Mouse (Mus musculus): ENCODE data around the gene Utp20. TPM values are rescaled to one million over a fixed set of nuclear protein-coding genes. Genes with fewer than 3 reads are reported as not detected.

The Utp20 gene
- polyA plus RNA-seq, 1 experiment from 2014 or later, result 12.4 TPM

DNA sequence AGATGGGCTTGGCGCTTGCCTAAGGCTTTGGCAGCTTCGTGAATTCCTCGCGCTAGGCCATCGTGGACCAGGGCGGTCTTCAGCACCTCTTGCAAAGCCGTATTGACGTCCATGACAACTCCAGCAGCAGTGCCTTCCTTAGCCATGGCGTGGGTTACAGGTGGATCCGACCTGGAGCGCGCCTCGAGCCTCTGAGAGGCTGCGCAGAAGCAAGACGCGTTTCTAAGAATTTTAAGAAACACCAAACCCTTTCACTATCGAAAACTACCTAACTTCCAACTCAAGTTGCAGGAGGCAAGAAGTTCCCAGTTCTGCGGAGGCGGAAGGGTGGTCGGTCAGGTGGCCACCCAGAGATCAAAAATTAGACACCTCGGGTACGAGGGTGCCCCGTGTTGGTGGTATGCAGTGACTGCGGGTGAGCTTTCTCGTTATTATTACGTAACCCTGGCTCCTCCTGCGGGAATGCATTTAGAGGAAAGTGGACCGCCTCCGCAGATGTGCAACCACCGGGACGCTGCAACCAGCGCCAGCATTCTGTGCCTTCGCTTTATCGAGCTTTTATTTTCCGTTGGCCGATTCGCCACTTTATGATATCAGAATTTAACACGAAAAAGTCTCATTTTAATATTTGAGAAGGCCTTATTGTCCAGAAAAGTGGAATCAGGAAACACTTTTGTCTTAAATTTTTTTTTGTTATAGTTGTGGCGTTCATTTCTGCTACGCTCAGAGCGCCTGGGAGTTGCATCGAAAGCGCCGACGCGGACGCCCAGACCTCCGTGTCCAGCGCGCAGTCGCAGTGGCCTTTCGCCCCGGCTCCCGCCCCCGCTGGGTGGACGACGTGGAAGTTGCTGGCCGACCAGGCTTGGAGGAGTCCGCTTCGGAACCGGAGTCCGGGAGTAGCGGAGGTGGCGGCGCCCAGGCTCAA is 95.8 kb downstream of the Utp20 start, which contains the start of gene Arl1:
Gene Arl1 (plus strand): TSS at position 288 of the 925 bp plus-strand sequence.
- 0 out of 2 replicates have a peak, but pooled peaks cover 5% of the 10 kb centered on the region for H3K4me1 ChIP-seq (replicated peaks; ENCODE audit: insufficient read depth, low read length)
- H3K9ac ChIP-seq (ENCODE audit: low read depth, low read length), result peak within 1 kb of the TSS; percentile 95
- H3K9me3 ChIP-seq (replicated peaks; ENCODE audit: low read length), result no peaks in the 10 kb centered on the region
- under 1% methylated on average over 65 of the region's 65 CpGs for WGBS
- no peaks in the 10 kb centered on the region for H3K27me3 ChIP-seq (ENCODE audit: insufficient read depth, low read length)
- no peaks in the 10 kb centered on the region for H3K36me3 ChIP-seq (ENCODE audit: insufficient read depth, low read length)
- TF ChIP-seq CTCF (IDR thresholded peaks at IDR 0.05; ENCODE audit: low read depth), result 0 out of 2 replicates have a peak, but pooled peaks have one; percentile 23
- peak; percentile 95 for DNase-seq (ENCODE audit: low spot score)
- ATAC-seq (replicated peaks; ENCODE audit: low FRiP score, low read depth), result peak; percentile 93
- peak within 1 kb of the TSS; percentile 60 for H3K4me2 ChIP-seq (ENCODE audit: low read length)
- peak within 1 kb of the TSS; percentile 98 for H3K4me3 ChIP-seq (replicated peaks; ENCODE audit: low read depth, low read length)
- peak within 1 kb of the TSS; percentile 93 for H3K27ac ChIP-seq

DNA sequence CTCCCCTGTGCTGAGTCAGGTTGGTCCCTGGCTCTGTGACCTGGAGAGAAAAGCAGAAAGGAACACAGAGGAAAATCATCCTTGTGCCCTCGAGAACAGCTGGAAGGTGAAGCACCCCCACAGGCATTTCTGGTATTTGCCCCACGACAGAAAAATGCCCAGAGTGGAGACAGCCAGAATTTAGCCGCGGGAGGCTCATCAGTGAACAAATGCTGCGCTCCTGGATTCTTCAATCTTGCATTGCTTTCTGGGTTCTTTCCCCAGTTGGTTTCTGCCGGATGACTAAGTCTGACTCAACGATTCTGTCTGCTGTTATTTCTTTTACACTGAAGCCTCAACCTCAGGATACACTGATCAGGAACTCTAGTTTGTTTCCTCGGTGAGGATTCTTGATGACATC is 98.4 kb downstream of the Utp20 start:
- WGBS, result 76% methylated on average over 8 of the region's 8 CpGs
- no peak for TF ChIP-seq CTCF (IDR thresholded peaks at IDR 0.05; ENCODE audit: low read depth)
- Histone ChIP-seq H3K27me3 (ENCODE audit: insufficient read depth, low read length) (no peaks in the 10 kb centered on the region), H3K9ac (ENCODE audit: low read depth, low read length) (no peak overlapping the region), H3K9me3 (replicated peaks; ENCODE audit: low read length) (no peaks in the 10 kb centered on the region), H3K4me1 (replicated peaks; ENCODE audit: insufficient read depth, low read length) (0 out of 2 replicates have a peak, but pooled peaks cover 5% of the 10 kb centered on the region), H3K36me3 (ENCODE audit: insufficient read depth, low read length) (no peaks in the 10 kb centered on the region), H3K4me3 (replicated peaks; ENCODE audit: low read depth, low read length) (no peak overlapping the region), H3K4me2 (ENCODE audit: low read length) (no peak overlapping the region), H3K27ac (no peak overlapping the region)
- no peak for ATAC-seq (replicated peaks; ENCODE audit: low FRiP score, low read depth)
- no peak for DNase-seq (ENCODE audit: low spot score)

GRCm38 (mm10) chr10:88727128-88727527 is 99.5 kb downstream of the Utp20 start:
- no peak overlapping the region for H3K27ac ChIP-seq
- no peaks in the 10 kb centered on the region for H3K36me3 ChIP-seq (ENCODE audit: insufficient read depth, low read length)
- H3K9ac ChIP-seq (ENCODE audit: low read depth, low read length), result no peak overlapping the region
- H3K4me1 ChIP-seq (replicated peaks; ENCODE audit: insufficient read depth, low read length), result 0 out of 2 replicates have a peak, but pooled peaks cover under 1% of the 10 kb centered on the region
- H3K4me2 ChIP-seq (ENCODE audit: low read length), result no peak overlapping the region
- 60% methylated on average over 1 of the region's 1 CpGs for WGBS
- peak; percentile 69 for TF ChIP-seq CTCF (IDR thresholded peaks at IDR 0.05; ENCODE audit: low read depth)
- no peak overlapping the region for H3K4me3 ChIP-seq (replicated peaks; ENCODE audit: low read depth, low read length)
- no peaks in the 10 kb centered on the region for H3K27me3 ChIP-seq (ENCODE audit: insufficient read depth, low read length)
- DNase-seq (ENCODE audit: low spot score), result peak; percentile 74
- no peak for ATAC-seq (replicated peaks; ENCODE audit: low FRiP score, low read depth)
- no peaks in the 10 kb centered on the region for H3K9me3 ChIP-seq (replicated peaks; ENCODE audit: low read length)

DNA sequence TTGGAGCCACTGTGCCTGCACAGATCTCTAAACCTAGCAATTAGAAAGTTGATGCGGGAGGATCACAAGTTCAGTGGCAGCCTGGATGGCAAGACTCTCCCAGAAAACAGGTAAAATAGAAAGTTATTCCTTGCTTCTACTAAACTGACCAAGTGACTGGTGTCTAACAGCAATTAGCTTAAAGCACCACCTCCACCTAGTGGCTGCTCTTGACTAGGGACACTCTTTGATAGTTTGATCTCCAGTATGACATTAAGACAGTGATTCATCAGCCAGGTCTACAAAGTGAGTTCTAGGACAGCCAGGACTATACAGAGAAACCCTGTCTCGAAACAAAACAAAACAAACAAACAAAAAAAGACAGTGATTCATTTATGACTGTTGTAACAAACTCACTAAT is 101.3 kb downstream of the Utp20 start:
- Histone ChIP-seq H3K4me3 (replicated peaks; ENCODE audit: low read depth, low read length) (no peak overlapping the region), H3K36me3 (ENCODE audit: insufficient read depth, low read length) (no peaks in the 10 kb centered on the region), H3K4me1 (replicated peaks; ENCODE audit: insufficient read depth, low read length) (no peaks in the 10 kb centered on the region), H3K4me2 (ENCODE audit: low read length) (no peak overlapping the region), H3K9me3 (replicated peaks; ENCODE audit: low read length) (no peaks in the 10 kb centered on the region), H3K27ac (no peak overlapping the region), H3K9ac (ENCODE audit: low read depth, low read length) (no peak overlapping the region), H3K27me3 (ENCODE audit: insufficient read depth, low read length) (no peaks in the 10 kb centered on the region)
- peak; percentile 64 for DNase-seq (ENCODE audit: low spot score)
- ATAC-seq (replicated peaks; ENCODE audit: low FRiP score, low read depth), result no peak
- 31% methylated on average over 2 of the region's 2 CpGs for WGBS
- peak; percentile 72 for TF ChIP-seq CTCF (IDR thresholded peaks at IDR 0.05; ENCODE audit: low read depth)

GRCm38 (mm10) chr10:88719618-88720017 is 107.0 kb downstream of the Utp20 start:
- TF ChIP-seq CTCF (IDR thresholded peaks at IDR 0.05; ENCODE audit: low read depth), result no peak
- no peak overlapping the region for H3K9ac ChIP-seq (ENCODE audit: low read depth, low read length)
- DNase-seq (ENCODE audit: low spot score), result no peak
- no peak overlapping the region for H3K4me3 ChIP-seq (replicated peaks; ENCODE audit: low read depth, low read length)
- no peaks in the 10 kb centered on the region for H3K36me3 ChIP-seq (ENCODE audit: insufficient read depth, low read length)
- H3K9me3 ChIP-seq (replicated peaks; ENCODE audit: low read length), result no peaks in the 10 kb centered on the region
- H3K4me1 ChIP-seq (replicated peaks; ENCODE audit: insufficient read depth, low read length), result no peaks in the 10 kb centered on the region
- no peak overlapping the region for H3K27ac ChIP-seq
- WGBS, result 72% methylated on average over 1 of the region's 1 CpGs
- H3K27me3 ChIP-seq (ENCODE audit: insufficient read depth, low read length), result no peaks in the 10 kb centered on the region
- no peak overlapping the region for H3K4me2 ChIP-seq (ENCODE audit: low read length)
- ATAC-seq (replicated peaks; ENCODE audit: low FRiP score, low read depth), result no peak

DNA sequence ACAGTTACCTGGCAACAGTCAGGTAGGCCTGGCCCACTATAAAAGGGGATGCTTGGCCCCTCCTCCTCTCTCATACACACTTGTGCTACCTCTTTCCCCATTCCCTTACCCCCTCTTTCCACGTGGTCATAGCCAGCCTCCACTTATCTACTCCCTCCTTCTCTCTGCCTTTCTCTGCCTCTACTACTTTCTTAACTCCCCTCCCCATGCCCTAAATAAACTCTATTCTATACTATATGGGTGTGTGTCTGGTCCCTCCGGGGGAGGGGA is 108.9 kb downstream of the Utp20 start:
- no peak overlapping the region for H3K9ac ChIP-seq (ENCODE audit: low read depth, low read length)
- H3K9me3 ChIP-seq (replicated peaks; ENCODE audit: low read length), result no peaks in the 10 kb centered on the region
- no peak overlapping the region for H3K4me2 ChIP-seq (ENCODE audit: low read length)
- no peak for DNase-seq (ENCODE audit: low spot score)
- H3K4me3 ChIP-seq (replicated peaks; ENCODE audit: low read depth, low read length), result no peak overlapping the region
- no peak for TF ChIP-seq CTCF (IDR thresholded peaks at IDR 0.05; ENCODE audit: low read depth)
- ATAC-seq (replicated peaks; ENCODE audit: low FRiP score, low read depth), result no peak
- H3K36me3 ChIP-seq (ENCODE audit: insufficient read depth, low read length), result no peaks in the 10 kb centered on the region
- no peak overlapping the region for H3K27ac ChIP-seq
- WGBS, result 51% methylated on average over 2 of the region's 2 CpGs
- H3K4me1 ChIP-seq (replicated peaks; ENCODE audit: insufficient read depth, low read length), result no peaks in the 10 kb centered on the region
- H3K27me3 ChIP-seq (ENCODE audit: insufficient read depth, low read length), result no peaks in the 10 kb centered on the region

Measured in kidney, postnatal 0 days (tissue).